Mouse (Mus musculus): Measurements from ENCODE around the gene Cdc42ep1. TPM values are rescaled to one million over a fixed set of nuclear protein-coding genes. Genes with fewer than 3 reads are reported as not detected.

Cdc42ep1 gene
- total and polyA plus RNA-seq, 2 experiments = 6.5 to 39.7 TPM

- 8% methylated on average over 13 of the region's 13 CpGs for WGBS
- Histone ChIP-seq H3K9ac (ENCODE audit: low read depth, low read length) (no peak overlapping the region), H3K79me2 (ENCODE audit: control insufficient read depth, insufficient read depth, low read length) (peaks cover 2% of the 10 kb centered on the region; the same call in 1 of the 2 replicates), H3K36me3 (ENCODE audit: control insufficient read depth, insufficient read depth, low read length) (no peaks in the 10 kb centered on the region), H3K4me1 (ENCODE audit: control insufficient read depth, insufficient read depth, low read length) (peaks cover 15% of the 10 kb centered on the region), H3K27me3 (ENCODE audit: control insufficient read depth, insufficient read depth, low read length) (no peaks in the 10 kb centered on the region), H3K4me3 (ENCODE audit: insufficient read depth, low read depth, low read length) (no peak overlapping the region), H3K27ac (replicated peaks; ENCODE audit: insufficient read depth, low read depth, low read length) (no peak overlapping the region)
- DNase-seq (ENCODE audit: extremely low read depth, low read depth, low spot score) = peak; percentile 68
- TF ChIP-seq POLR2A (IDR thresholded peaks at IDR 0.05; ENCODE audit: extremely low read depth, insufficient read depth, low read length) (no peak), CTCF (IDR thresholded peaks at IDR 0.05; ENCODE audit: low read depth, low read length) (peak; percentile 91)
Observed at GRCm38 (mm10) chr15:78851505-78852153, 9.2 kb downstream of the Cdc42ep1 start.

GRCm38 (mm10) chr15:78855303-78855965 is 13.0 kb downstream of the Cdc42ep1 start, which contains the start of gene Lgals2:
Gene Lgals2, minus strand, starts transcription at chr15:78855529.
- no peak for TF ChIP-seq CTCF (IDR thresholded peaks at IDR 0.05; ENCODE audit: low read depth, low read length)
- TF ChIP-seq POLR2A (IDR thresholded peaks at IDR 0.05; ENCODE audit: extremely low read depth, insufficient read depth, low read length) = no peak
- WGBS = 31% methylated on average over 8 of the region's 8 CpGs
- H3K79me2 ChIP-seq (ENCODE audit: control insufficient read depth, insufficient read depth, low read length) = no peaks in the 10 kb centered on the region
- H3K27me3 ChIP-seq (ENCODE audit: control insufficient read depth, insufficient read depth, low read length) = no peaks in the 10 kb centered on the region
- H3K27ac ChIP-seq (replicated peaks; ENCODE audit: insufficient read depth, low read depth, low read length) = no peak within 1 kb of the TSS
- DNase-seq (ENCODE audit: extremely low read depth, low read depth, low spot score) = no peak
- H3K36me3 ChIP-seq (ENCODE audit: control insufficient read depth, insufficient read depth, low read length) = no peaks in the 10 kb centered on the region
- no peak within 1 kb of the TSS for H3K9ac ChIP-seq (ENCODE audit: low read depth, low read length)
- peaks cover 3% of the 10 kb centered on the region for H3K4me1 ChIP-seq (ENCODE audit: control insufficient read depth, insufficient read depth, low read length)
- no peak within 1 kb of the TSS for H3K4me3 ChIP-seq (ENCODE audit: insufficient read depth, low read depth, low read length)

GRCm38 (mm10) chr15:78857009-78857408 is 14.6 kb downstream of the Cdc42ep1 start:
- TF ChIP-seq CTCF (IDR thresholded peaks at IDR 0.05; ENCODE audit: low read depth, low read length) (no peak), POLR2A (IDR thresholded peaks at IDR 0.05; ENCODE audit: extremely low read depth, insufficient read depth, low read length) (no peak)

GRCm38 (mm10) chr15:78859311-78859710 is 16.9 kb downstream of the Cdc42ep1 start:
- Histone ChIP-seq H3K27ac (replicated peaks; ENCODE audit: insufficient read depth, low read depth, low read length) (no peak overlapping the region), H3K9ac (ENCODE audit: low read depth, low read length) (no peak overlapping the region), H3K36me3 (ENCODE audit: control insufficient read depth, insufficient read depth, low read length) (no peaks in the 10 kb centered on the region), H3K79me2 (ENCODE audit: control insufficient read depth, insufficient read depth, low read length) (no peaks in the 10 kb centered on the region), H3K27me3 (ENCODE audit: control insufficient read depth, insufficient read depth, low read length) (no peaks in the 10 kb centered on the region), H3K4me3 (ENCODE audit: insufficient read depth, low read depth, low read length) (no peak overlapping the region), H3K4me1 (ENCODE audit: control insufficient read depth, insufficient read depth, low read length) (no peaks in the 10 kb centered on the region)
- DNase-seq (ENCODE audit: extremely low read depth, low read depth, low spot score) = no peak
- TF ChIP-seq POLR2A (IDR thresholded peaks at IDR 0.05; ENCODE audit: extremely low read depth, insufficient read depth, low read length) (no peak), CTCF (IDR thresholded peaks at IDR 0.05; ENCODE audit: low read depth, low read length) (no peak)
- 76% methylated on average over 4 of the region's 4 CpGs for WGBS

More at GRCm38 (mm10) chr15:78857009-78857408, 14.6 kb downstream of the Cdc42ep1 start:
- Histone ChIP-seq H3K4me1 (ENCODE audit: control insufficient read depth, insufficient read depth, low read length) (no peaks in the 10 kb centered on the region), H3K36me3 (ENCODE audit: control insufficient read depth, insufficient read depth, low read length) (no peaks in the 10 kb centered on the region), H3K79me2 (ENCODE audit: control insufficient read depth, insufficient read depth, low read length) (no peaks in the 10 kb centered on the region), H3K9ac (ENCODE audit: low read depth, low read length) (no peak overlapping the region), H3K27me3 (ENCODE audit: control insufficient read depth, insufficient read depth, low read length) (no peaks in the 10 kb centered on the region), H3K4me3 (ENCODE audit: insufficient read depth, low read depth, low read length) (no peak overlapping the region), H3K27ac (replicated peaks; ENCODE audit: insufficient read depth, low read depth, low read length) (no peak overlapping the region)
- DNase-seq (ENCODE audit: extremely low read depth, low read depth, low spot score) = peak; percentile 69
- 25% methylated on average over 7 of the region's 7 CpGs for WGBS

- Histone ChIP-seq H3K27me3 (ENCODE audit: control insufficient read depth, insufficient read depth, low read length) (no peaks in the 10 kb centered on the region), H3K4me3 (ENCODE audit: insufficient read depth, low read depth, low read length) (no peak overlapping the region), H3K27ac (replicated peaks; ENCODE audit: insufficient read depth, low read depth, low read length) (no peak overlapping the region), H3K4me1 (ENCODE audit: control insufficient read depth, insufficient read depth, low read length) (no peaks in the 10 kb centered on the region), H3K79me2 (ENCODE audit: control insufficient read depth, insufficient read depth, low read length) (no peaks in the 10 kb centered on the region), H3K9ac (ENCODE audit: low read depth, low read length) (no peak overlapping the region), H3K36me3 (ENCODE audit: control insufficient read depth, insufficient read depth, low read length) (no peaks in the 10 kb centered on the region)
- no peak for TF ChIP-seq CTCF (IDR thresholded peaks at IDR 0.05; ENCODE audit: low read depth, low read length)
- TF ChIP-seq POLR2A (IDR thresholded peaks at IDR 0.05; ENCODE audit: extremely low read depth, insufficient read depth, low read length) = no peak
- WGBS = 41% methylated on average over 6 of the region's 6 CpGs
- no peak for DNase-seq (ENCODE audit: extremely low read depth, low read depth, low spot score)
Observed at GRCm38 (mm10) chr15:78859714-78860113, 17.3 kb downstream of the Cdc42ep1 start.

- DNase-seq (ENCODE audit: extremely low read depth, low read depth, low spot score) = no peak
- no peak overlapping the region for H3K4me3 ChIP-seq (ENCODE audit: insufficient read depth, low read depth, low read length)
- no peaks in the 10 kb centered on the region for H3K27me3 ChIP-seq (ENCODE audit: control insufficient read depth, insufficient read depth, low read length)
- H3K4me1 ChIP-seq (ENCODE audit: control insufficient read depth, insufficient read depth, low read length) = no peaks in the 10 kb centered on the region
- TF ChIP-seq CTCF (IDR thresholded peaks at IDR 0.05; ENCODE audit: low read depth, low read length) (no peak), POLR2A (IDR thresholded peaks at IDR 0.05; ENCODE audit: extremely low read depth, insufficient read depth, low read length) (no peak)
- no peaks in the 10 kb centered on the region for H3K79me2 ChIP-seq (ENCODE audit: control insufficient read depth, insufficient read depth, low read length)
- WGBS = 70% methylated on average over 5 of the region's 5 CpGs
- no peak overlapping the region for H3K9ac ChIP-seq (ENCODE audit: low read depth, low read length)
- no peak overlapping the region for H3K27ac ChIP-seq (replicated peaks; ENCODE audit: insufficient read depth, low read depth, low read length)
- H3K36me3 ChIP-seq (ENCODE audit: control insufficient read depth, insufficient read depth, low read length) = no peaks in the 10 kb centered on the region
Observed at GRCm38 (mm10) chr15:78862280-78862679, 19.9 kb downstream of the Cdc42ep1 start.
